Mouse (Mus musculus) thymus, postnatal 25 days (tissue): ENCODE results near the gene Olfr462.

Source experiments
- DNase-seq: peaks from one replicate; pipeline ENCODE4 v3.0.0; 2022

The Olfr462 gene

DNA sequence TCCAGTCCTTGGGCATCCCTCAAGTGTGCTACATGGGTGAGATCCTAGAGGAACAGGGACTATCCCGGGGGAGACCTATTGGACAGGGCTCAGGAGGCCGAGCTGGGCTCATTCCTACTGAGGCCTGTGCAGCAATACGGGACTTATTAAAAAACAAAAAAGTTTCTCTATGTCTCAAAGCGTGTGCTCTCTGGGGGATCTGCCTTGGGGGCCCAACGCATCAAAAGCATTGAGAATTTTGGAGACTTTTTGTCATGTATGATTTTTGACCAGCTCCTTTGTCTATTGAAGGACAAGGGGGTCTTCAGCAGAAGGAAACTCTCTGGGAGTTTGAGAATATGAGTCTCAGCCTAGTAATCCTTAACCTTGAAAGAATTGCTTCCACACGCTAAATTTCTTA is at the start of gene Olfr462:
Gene Olfr462, minus strand, starts transcription at position 101 of the 400 bp plus-strand sequence.
- no peak for DNase-seq

- DNase-seq: no peak
These were observed 43.4 kb upstream of the Olfr462 start for GRCm38 (mm10) chr11:87935467-87935866.

DNA sequence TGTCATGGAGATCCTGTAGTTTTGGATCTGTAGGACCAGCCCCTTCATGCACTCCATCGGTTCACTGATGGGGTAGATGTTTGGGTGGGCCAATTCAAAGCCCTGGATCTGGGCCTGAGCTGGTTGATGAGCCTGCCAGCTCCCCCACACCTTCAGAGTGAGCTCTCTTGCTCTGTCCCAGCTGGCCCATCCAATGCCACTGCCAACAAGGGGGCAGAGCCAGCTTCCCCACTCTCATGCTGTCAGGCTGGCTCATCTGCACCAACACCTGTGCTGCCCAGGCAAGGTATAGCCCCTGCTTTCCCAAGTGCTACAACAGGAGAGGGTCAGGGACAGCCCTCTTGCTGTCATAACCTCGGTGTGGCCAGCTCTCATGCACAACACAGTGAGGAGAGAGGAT is 41.7 kb upstream of the Olfr462 start:
- no peak for DNase-seq

GRCm38 (mm10) chr11:87930348-87930747 is 38.3 kb upstream of the Olfr462 start:
- no peak for DNase-seq

GRCm38 (mm10) chr11:87920966-87921365 is 28.9 kb upstream of the Olfr462 start, which contains the start of gene Olfr464:
Olfr464 (minus strand) TSS chr11:87920967.
- peak; percentile 30 for DNase-seq

- no peak for DNase-seq
These were observed 28.2 kb upstream of the Olfr462 start for GRCm38 (mm10) chr11:87920301-87920700.

- no peak for DNase-seq
These were observed 23.9 kb upstream of the Olfr462 start for GRCm38 (mm10) chr11:87916005-87916404.

- DNase-seq: no peak
These were observed 12.3 kb upstream of the Olfr462 start for GRCm38 (mm10) chr11:87904331-87904730.

DNA sequence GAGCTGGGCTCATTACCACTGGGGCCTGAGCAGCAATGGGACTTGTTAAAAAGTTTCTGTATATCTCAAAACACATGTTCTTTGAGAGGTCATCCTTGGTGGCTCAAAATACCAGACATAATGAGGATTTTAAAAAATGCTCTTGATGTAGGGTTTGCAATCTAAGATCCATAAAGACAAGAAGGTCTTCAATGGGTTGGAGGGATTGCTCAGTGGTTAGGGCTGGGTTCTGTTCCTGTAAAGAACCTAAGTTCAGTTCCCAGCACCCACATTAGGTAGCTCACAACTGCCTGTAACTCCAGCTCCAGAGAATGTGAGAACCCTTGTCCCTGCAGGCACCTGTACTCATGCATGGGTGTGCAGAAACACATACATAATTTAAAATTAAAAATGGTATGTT is 5.2 kb upstream of the Olfr462 start, which contains the start of gene Olfr463:
Gene Olfr463, minus strand, starts transcription at position 101 of the 400 bp plus-strand sequence.
- no peak for DNase-seq

GRCm38 (mm10) chr11:87884856-87885255 is 7.2 kb downstream of the Olfr462 start:
- no peak for DNase-seq

DNA sequence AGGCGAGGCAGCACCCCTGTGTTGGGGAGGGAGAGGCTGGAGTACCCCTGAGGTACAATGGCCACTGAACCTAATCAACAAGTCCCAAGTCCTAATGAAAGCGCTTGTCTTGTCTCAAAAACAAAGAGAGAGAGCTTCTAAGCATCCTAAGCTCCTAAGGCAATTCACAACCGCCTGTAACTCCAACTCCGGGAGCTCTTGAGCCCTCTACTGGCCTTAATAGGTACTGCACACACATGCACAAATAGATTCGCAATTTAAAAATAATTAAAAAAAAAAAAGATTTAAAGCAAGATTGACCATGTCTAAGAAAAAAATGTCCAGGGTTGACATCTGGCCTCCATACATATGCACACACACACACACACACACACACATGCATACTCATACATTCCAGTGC is 8.6 kb downstream of the Olfr462 start:
- DNase-seq: peak; percentile 3

- DNase-seq: no peak
These were observed 10.4 kb downstream of the Olfr462 start for GRCm38 (mm10) chr11:87881714-87882113.

DNA sequence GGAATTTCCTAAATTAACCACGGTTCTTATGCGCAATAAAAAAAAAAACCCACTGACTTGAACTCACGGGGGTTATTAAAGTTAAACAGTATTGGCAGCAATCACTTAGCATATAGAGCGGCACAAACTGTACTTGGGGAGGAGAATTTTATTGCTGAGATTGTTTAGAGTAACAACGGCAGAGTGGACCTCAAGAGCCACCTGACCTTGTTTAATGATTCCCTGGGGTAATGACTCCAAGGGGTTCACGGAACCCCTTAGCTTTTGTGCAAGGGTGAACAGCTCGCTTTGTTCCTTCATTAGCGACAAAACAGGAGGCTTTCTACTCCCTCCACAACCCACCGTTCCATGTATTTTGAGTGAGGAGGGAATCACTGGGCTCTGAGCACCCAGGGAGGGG is 12.2 kb downstream of the Olfr462 start:
- DNase-seq: no peak

GRCm38 (mm10) chr11:87875436-87875835 is 16.6 kb downstream of the Olfr462 start, which contains the start of gene Epx:
Epx (minus strand) TSS chr11:87875536.
- no peak for DNase-seq

- no peak for DNase-seq
These were observed 20.3 kb downstream of the Olfr462 start for GRCm38 (mm10) chr11:87871766-87872165.

- no peak for DNase-seq
These were observed 22.0 kb downstream of the Olfr462 start for GRCm38 (mm10) chr11:87870096-87870495.

GRCm38 (mm10) chr11:87866891-87867290 is 25.2 kb downstream of the Olfr462 start:
- DNase-seq: peak; percentile 19

GRCm38 (mm10) chr11:87862805-87863204 is 29.3 kb downstream of the Olfr462 start:
- DNase-seq: no peak

- DNase-seq: no peak
These were observed 31.6 kb downstream of the Olfr462 start for GRCm38 (mm10) chr11:87860426-87860825.

GRCm38 (mm10) chr11:87859273-87859672 is 32.8 kb downstream of the Olfr462 start:
- DNase-seq: no peak

- no peak for DNase-seq
These were observed 37.5 kb downstream of the Olfr462 start for GRCm38 (mm10) chr11:87854550-87854949.

DNA sequence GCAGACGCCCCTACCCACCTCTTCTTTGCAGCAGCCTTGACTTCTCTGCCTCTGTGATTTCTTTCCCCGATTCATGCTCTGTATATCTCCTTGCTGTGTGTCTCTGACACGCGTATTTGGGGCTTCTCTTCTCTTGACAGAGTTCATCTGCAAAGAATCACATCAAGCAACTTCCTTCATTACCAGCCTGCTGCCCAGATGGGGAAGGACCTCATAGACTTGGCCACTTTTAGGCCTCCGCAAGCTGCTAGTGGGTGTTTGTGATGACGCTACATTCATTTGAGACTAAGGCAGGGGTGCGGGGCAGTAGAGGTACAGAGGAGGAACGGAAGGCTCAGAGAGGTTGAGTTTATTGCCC is 38.5 kb downstream of the Olfr462 start:
- DNase-seq: no peak

- peak; percentile 91 for DNase-seq
These were observed 39.1 kb downstream of the Olfr462 start, which contains the start of gene Mks1 for GRCm38 (mm10) chr11:87852690-87853596. Mks1 (plus strand) TSS chr11:87853215.

GRCm38 (mm10) chr11:87847884-87848283 is 44.2 kb downstream of the Olfr462 start:
- no peak for DNase-seq
